Mouse (Mus musculus) heart, embryonic 11.5 days (tissue): Measurements from ENCODE around the gene Nub1. TPM values are rescaled to one million over a fixed set of nuclear protein-coding genes. Genes with fewer than 3 reads are reported as not detected.

Source experiments
- ATAC-seq: fragments of 200-750 bp; cut with Nextera tagmentation; replicated peaks from 2 replicates; pipeline ENCODE4 v1.8.0; 2017; ENCODE audit warnings: moderate library complexity; ENCODE audit not compliant: insufficient number of reproducible peaks, low FRiP score, low TSS enrichment
- H3K27ac ChIP-seq: fragments of 300-500 bp; sonication (generic); 2 replicates; pipeline ENCODE4 v1.5.1; 2014; ENCODE audit warnings: mild to moderate bottlenecking, low read depth, low read length
- H3K27me3 ChIP-seq: fragments of 300-500 bp; sonication (generic); 2 replicates; pipeline ENCODE4 v1.6.1; 2014; ENCODE audit warnings: mild to moderate bottlenecking, low read length, mixed read lengths; ENCODE audit not compliant: control insufficient read depth, insufficient read depth
- H3K36me3 ChIP-seq: fragments of 300-500 bp; sonication (generic); 2 replicates; pipeline ENCODE4 v1.6.1; 2014; ENCODE audit warnings: mild to moderate bottlenecking, low read length, moderate library complexity, mixed read lengths; ENCODE audit not compliant: control insufficient read depth, insufficient read depth
- H3K4me1 ChIP-seq: fragments of 300-500 bp; sonication (generic); 2 replicates; pipeline ENCODE4 v1.6.1; 2014; ENCODE audit warnings: low read length; ENCODE audit not compliant: control insufficient read depth, insufficient read depth
- H3K4me2 ChIP-seq: fragments of 300-500 bp; sonication (generic); 2 replicates; pipeline ENCODE4 v1.6.1; 2014; ENCODE audit warnings: mild to moderate bottlenecking, moderate library complexity
- H3K4me3 ChIP-seq: fragments of 300-500 bp; sonication (generic); 2 replicates; pipeline ENCODE4 v1.5.1; 2014; ENCODE audit warnings: low read depth, low read length
- H3K9ac ChIP-seq: fragments of 300-500 bp; sonication (generic); 2 replicates; pipeline ENCODE4 v1.6.1; 2014; ENCODE audit warnings: mild to moderate bottlenecking, low read depth, low read length, moderate library complexity
- H3K9me3 ChIP-seq: fragments of 300-500 bp; sonication (generic); replicated peaks from 2 replicates; pipeline ENCODE4 v1.6.1; 2016; ENCODE audit warnings: low read length; ENCODE audit not compliant: control insufficient read depth
- WGBS: fragments of 180-500 bp; shearing (Covaris S2); extraction: QIAGEN DNeasy Blood & Tissue Kit; methylation state at CpG from one replicate; pipeline ENCODE4 v1.1.7; 2014; ENCODE audit not compliant: insufficient replicate concordance; 5-methylcytosine and 5-hydroxymethylcytosine counted together
- polyA plus RNA-seq: library from polyadenylated mRNA; unstranded; fragments of >200 nt; fragmentation: Nextera tagmentation; extraction: Ambion mirVana; gene quantifications from 2 replicates; pipeline ENCODE4 v1.2.1, GENCODE M21; 2014

The Nub1 gene
- 28.2 and 30.7 TPM in 2 replicates for polyA plus RNA-seq

DNA sequence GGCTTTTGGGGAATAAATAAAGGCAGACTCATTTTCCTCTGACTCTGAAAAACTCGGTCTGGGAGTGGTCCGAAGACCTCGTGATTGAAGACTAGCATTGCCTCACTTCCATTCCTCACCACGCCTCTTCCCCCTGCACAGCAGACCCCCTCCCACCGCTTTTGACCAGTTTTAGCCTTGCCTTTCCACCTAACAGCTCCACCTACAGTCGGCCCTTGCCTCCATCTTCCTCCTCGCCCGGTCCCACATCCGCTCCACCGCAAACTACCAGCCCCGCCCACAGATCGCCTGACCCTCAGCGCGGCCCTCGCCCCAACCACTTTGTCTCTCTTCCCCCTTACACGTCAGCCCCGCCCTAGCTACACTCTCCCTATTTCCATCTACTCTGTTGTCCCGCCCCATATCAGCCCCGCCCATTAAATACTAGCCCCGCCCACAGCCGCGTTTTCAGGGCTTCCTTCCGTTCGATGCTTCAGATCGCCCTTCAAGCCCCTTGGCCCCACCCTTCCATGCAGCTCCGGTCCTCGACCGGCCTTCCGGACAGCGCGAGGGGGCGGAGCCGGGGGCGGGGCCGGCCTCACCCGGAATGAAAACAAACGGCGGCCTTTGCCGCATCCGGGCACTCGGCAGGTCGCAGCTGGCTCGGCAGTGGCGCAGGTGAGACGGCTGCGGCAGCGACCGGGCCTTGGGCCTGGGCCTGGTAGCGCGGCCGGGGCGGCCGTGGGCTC lies at the start of gene Nub1:
Gene Nub1, plus strand, starts transcription at position 167 of the 728 bp plus-strand sequence.
- H3K4me2 ChIP-seq = peak within 1 kb of the TSS; percentile 80
- peak within 1 kb of the TSS; percentile 99 for H3K27ac ChIP-seq
- H3K4me1 ChIP-seq = peaks cover 12% of the 10 kb centered on the region
- H3K36me3 ChIP-seq = peaks cover 9% of the 10 kb centered on the region
- H3K9ac ChIP-seq = peak within 1 kb of the TSS; percentile 86
- H3K9me3 ChIP-seq = no peaks in the 10 kb centered on the region
- peak; percentile 97 for ATAC-seq
- under 1% methylated on average over 52 of the region's 53 CpGs for WGBS
- no peaks in the 10 kb centered on the region for H3K27me3 ChIP-seq
- peak within 1 kb of the TSS; percentile 93 for H3K4me3 ChIP-seq

DNA sequence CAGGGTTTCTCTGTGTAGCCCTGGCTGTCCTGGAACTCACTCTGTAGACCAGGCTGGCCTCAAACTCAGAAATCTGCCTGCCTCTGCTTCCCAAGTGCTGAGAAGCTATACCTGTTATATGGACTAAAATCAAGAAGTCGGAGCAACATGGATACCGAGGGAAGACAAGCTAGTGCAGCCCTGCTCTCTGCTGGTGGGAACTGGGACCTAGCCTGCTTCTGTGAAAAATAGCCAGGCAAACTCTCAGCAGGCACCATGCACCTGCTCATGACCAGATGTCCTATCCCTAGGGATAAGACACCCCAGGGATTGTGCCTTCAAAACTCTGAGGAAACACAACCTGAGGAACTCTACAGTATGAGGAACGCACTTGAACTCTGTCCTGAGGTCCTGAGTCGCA lies 48.3 kb upstream of the Nub1 start:
- H3K36me3 ChIP-seq = no peaks in the 10 kb centered on the region
- 80% methylated on average over 4 of the region's 4 CpGs for WGBS
- ATAC-seq = no peak
- H3K27me3 ChIP-seq = no peaks in the 10 kb centered on the region
- H3K4me3 ChIP-seq = no peak overlapping the region
- no peaks in the 10 kb centered on the region for H3K9me3 ChIP-seq
- H3K9ac ChIP-seq = no peak overlapping the region
- H3K27ac ChIP-seq = no peak overlapping the region
- no peaks in the 10 kb centered on the region for H3K4me1 ChIP-seq
- no peak overlapping the region for H3K4me2 ChIP-seq

DNA sequence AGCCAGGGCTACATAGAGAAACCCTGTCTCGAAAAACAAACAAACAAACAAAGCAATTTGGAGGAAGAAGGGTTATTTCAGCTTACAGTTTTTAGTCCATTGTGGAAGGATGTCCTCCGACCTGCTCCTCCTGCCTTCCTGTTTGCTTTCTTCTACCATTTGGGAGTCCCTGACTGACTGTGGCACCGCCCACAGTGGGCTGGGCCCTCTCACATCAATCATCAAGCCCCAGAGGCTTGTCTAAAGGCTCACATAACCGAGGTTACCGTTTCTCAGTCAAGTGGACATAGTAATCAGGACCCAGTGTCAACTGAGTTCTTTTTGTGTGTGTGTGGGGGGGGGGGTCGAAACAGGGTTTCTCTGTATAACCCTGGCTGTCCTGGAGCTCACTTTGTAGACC lies 47.2 kb upstream of the Nub1 start:
- H3K9me3 ChIP-seq = no peaks in the 10 kb centered on the region
- H3K4me1 ChIP-seq = no peaks in the 10 kb centered on the region
- H3K4me2 ChIP-seq = no peak overlapping the region
- no peak overlapping the region for H3K9ac ChIP-seq
- WGBS = 54% methylated on average over 6 of the region's 6 CpGs
- H3K4me3 ChIP-seq = no peak overlapping the region
- H3K27ac ChIP-seq = no peak overlapping the region
- H3K36me3 ChIP-seq = no peaks in the 10 kb centered on the region
- no peaks in the 10 kb centered on the region for H3K27me3 ChIP-seq
- no peak for ATAC-seq

DNA sequence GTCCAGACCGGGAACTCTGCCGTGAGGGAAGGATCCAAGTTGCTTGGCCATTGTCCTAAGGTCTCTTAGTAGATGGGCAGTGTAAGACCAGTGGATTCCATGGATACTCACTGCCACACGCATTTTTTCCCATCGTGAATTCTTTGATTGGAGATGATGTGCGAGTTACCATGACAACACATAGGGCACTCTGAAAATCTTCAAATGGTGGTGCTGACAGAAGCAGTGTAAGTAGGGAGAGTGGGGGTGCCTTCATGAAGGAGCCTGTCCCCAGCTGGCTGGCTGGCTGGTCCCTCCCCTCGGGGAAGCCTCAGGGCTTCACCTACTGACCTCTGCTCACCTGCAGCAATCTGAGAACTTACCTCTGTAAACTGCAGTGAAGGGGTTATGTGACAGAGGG lies 46.3 kb upstream of the Nub1 start:
- Histone ChIP-seq H3K27me3 (no peaks in the 10 kb centered on the region), H3K4me3 (no peak overlapping the region), H3K36me3 (no peaks in the 10 kb centered on the region), H3K9ac (no peak overlapping the region), H3K9me3 (no peaks in the 10 kb centered on the region), H3K4me2 (no peak overlapping the region), H3K27ac (no peak overlapping the region), H3K4me1 (no peaks in the 10 kb centered on the region)
- ATAC-seq = no peak
- WGBS = 70% methylated on average over 6 of the region's 6 CpGs

DNA sequence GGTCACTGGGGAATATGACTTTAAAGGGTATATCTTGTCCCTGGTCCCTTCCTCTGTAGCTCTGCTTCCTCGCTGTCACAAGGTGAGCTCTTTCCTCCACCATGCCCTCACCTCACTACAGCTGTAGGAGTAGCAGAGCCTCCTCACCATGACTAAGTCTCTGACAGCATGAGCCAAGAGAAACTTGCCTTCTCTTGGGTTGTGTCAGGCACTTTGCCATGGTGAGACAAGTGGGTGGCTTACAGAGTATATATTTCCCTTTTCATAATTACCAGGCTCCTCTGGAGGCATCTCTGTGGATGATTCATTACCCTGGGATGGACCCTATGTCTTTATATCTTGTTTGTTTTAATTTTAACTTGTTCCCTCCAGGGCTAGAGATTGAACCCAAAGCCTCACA lies 39.9 kb upstream of the Nub1 start:
- Histone ChIP-seq H3K4me3 (no peak overlapping the region), H3K4me2 (no peak overlapping the region), H3K9ac (no peak overlapping the region), H3K9me3 (no peaks in the 10 kb centered on the region), H3K4me1 (no peaks in the 10 kb centered on the region), H3K36me3 (no peaks in the 10 kb centered on the region), H3K27ac (no peak overlapping the region), H3K27me3 (no peaks in the 10 kb centered on the region)
- no peak for ATAC-seq
- 77% methylated on average over 1 of the region's 1 CpGs for WGBS

DNA sequence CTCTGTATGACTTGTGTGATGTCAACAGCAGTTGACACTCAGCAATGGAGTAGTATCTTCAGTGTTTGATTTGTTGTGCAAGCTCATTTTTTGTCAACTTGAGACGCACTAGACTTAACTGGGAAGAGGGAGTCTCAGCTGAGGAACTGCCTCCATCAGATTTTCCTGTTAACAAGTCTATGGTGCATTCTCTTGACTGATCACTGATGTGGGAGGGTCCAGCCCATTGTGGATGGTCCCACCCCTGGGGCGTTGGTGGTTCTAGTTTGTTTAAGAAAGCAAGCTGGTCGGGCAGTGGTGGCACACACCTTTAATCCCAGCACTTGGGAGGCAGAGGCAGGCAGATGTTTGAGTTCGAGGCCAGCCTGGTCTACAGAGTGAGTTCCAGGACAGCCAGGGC lies 36.1 kb upstream of the Nub1 start:
- WGBS = 66% methylated on average over 4 of the region's 4 CpGs

DNA sequence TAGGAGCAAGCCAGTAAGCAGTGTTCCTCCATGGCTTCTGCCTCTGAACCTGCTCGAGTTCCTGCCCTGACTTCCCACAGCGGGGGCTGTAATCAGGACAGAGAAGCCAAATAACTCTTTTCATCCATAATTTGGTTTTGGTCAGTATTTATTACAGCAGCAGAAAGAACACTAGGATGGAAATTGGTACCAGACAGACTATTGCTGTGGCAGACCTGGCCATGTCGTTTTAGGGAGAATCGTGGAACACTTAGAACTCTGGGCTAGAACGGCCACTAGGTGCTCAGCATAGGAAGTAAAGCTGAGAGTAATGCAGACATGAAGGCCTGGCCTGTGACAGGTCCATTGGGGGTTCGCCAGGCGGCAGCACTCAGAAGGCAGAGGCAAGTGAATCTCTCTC lies 35.6 kb upstream of the Nub1 start:
- H3K36me3 ChIP-seq = no peaks in the 10 kb centered on the region
- no peak overlapping the region for H3K4me2 ChIP-seq
- no peak overlapping the region for H3K27ac ChIP-seq
- H3K4me3 ChIP-seq = no peak overlapping the region
- H3K4me1 ChIP-seq = no peaks in the 10 kb centered on the region
- no peaks in the 10 kb centered on the region for H3K9me3 ChIP-seq
- no peaks in the 10 kb centered on the region; the same call in 1 of the 2 replicates for H3K27me3 ChIP-seq
- ATAC-seq = no peak
- H3K9ac ChIP-seq = no peak overlapping the region
- WGBS = 74% methylated on average over 7 of the region's 7 CpGs

More for the DNA sequence above, 36.1 kb upstream of the Nub1 start:
- Histone ChIP-seq H3K9me3 (no peaks in the 10 kb centered on the region), H3K4me3 (no peak overlapping the region), H3K27me3 (no peaks in the 10 kb centered on the region; the same call in 1 of the 2 replicates), H3K36me3 (no peaks in the 10 kb centered on the region), H3K4me1 (no peaks in the 10 kb centered on the region), H3K27ac (no peak overlapping the region), H3K4me2 (no peak overlapping the region), H3K9ac (no peak overlapping the region)
- no peak for ATAC-seq

DNA sequence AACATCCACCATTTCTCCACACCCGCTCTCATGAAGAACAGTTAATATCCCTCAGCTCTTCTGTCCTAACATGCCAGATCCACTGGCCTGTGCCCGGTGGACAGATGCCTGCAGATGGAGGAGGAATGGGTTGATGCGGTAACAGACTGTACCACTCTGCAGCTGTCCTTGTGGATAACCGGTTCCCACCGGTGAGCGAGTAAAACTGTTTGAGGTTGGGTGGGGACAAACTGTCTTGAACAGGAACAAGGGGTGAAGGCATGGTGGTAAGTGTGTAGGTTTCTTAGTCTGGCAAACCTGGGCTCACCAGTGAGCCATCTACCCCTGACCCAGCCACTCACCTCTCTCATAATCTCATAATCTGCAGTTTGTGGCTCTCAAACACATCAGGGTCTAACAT lies 34.0 kb upstream of the Nub1 start:
- Histone ChIP-seq H3K27ac (no peak overlapping the region), H3K4me2 (no peak overlapping the region), H3K36me3 (no peaks in the 10 kb centered on the region), H3K9ac (no peak overlapping the region), H3K9me3 (no peaks in the 10 kb centered on the region), H3K4me3 (no peak overlapping the region), H3K4me1 (no peaks in the 10 kb centered on the region), H3K27me3 (no peaks in the 10 kb centered on the region; the same call in 1 of the 2 replicates)
- WGBS = 68% methylated on average over 6 of the region's 6 CpGs
- ATAC-seq = no peak
